Mouse (Mus musculus) liver, embryonic 16.5 days (tissue): ENCODE results near the gene Tpd52l2. TPM values are rescaled to one million over a fixed set of nuclear protein-coding genes. Genes with fewer than 3 reads are reported as not detected.

Experiments
- ATAC-seq: fragments of 200-750 bp; cut with Nextera tagmentation; 2 replicates; pipeline ENCODE4 v1.8.0; 2017; ENCODE audit warnings: low read depth, mild to moderate bottlenecking, moderate number of reproducible peaks, moderate library complexity
- H3K27ac ChIP-seq: fragments of 300-500 bp; sonication (generic); 2 replicates; pipeline ENCODE4 v1.5.1; 2014; ENCODE audit warnings: mild to moderate bottlenecking, low read length
- H3K27me3 ChIP-seq: fragments of 300-500 bp; sonication (generic); 2 replicates; pipeline ENCODE4 v1.6.1; 2014; ENCODE audit warnings: low read depth, low read length, mixed read lengths; ENCODE audit not compliant: control insufficient read depth, insufficient read depth
- H3K36me3 ChIP-seq: fragments of 300-500 bp; sonication (generic); 2 replicates; pipeline ENCODE4 v1.6.1; 2014; ENCODE audit warnings: mild to moderate bottlenecking; ENCODE audit not compliant: control insufficient read depth, insufficient read depth
- H3K4me1 ChIP-seq: fragments of 300-500 bp; sonication (generic); 2 replicates; pipeline ENCODE4 v1.6.1; 2014; ENCODE audit warnings: low read depth, low read length, mixed read lengths; ENCODE audit not compliant: control insufficient read depth
- H3K4me2 ChIP-seq: fragments of 300-500 bp; sonication (generic); 2 replicates; pipeline ENCODE4 v1.6.1; 2014; ENCODE audit warnings: low read depth, low read length, mixed read lengths
- H3K4me3 ChIP-seq: fragments of 300-500 bp; sonication (generic); 2 replicates; pipeline ENCODE4 v1.5.1; 2014; ENCODE audit warnings: low read depth, mild to moderate bottlenecking, low read length
- H3K9ac ChIP-seq: fragments of 300-500 bp; sonication (generic); 2 replicates; pipeline ENCODE4 v1.6.1; 2014; ENCODE audit warnings: low read depth, low read length
- H3K9me3 ChIP-seq: fragments of 300-500 bp; sonication (generic); replicated peaks from 2 replicates; pipeline ENCODE4 v1.6.1; 2016; ENCODE audit warnings: low read length; ENCODE audit not compliant: control insufficient read depth
- WGBS: fragments of 180-500 bp; shearing (Covaris S2); extraction: QIAGEN DNeasy Blood & Tissue Kit; methylation state at CpG from one replicate; pipeline ENCODE4 v1.1.7; 2014; ENCODE audit not compliant: insufficient replicate concordance; 5-methylcytosine and 5-hydroxymethylcytosine counted together
- polyA plus RNA-seq: library from polyadenylated mRNA; unstranded; fragments of >200 nt; fragmentation: Nextera tagmentation; extraction: Ambion mirVana; gene quantifications from 2 replicates; pipeline ENCODE4 v1.2.1, GENCODE M21; 2015

Gene Tpd52l2
- polyA plus RNA-seq, 1 experiment from 2014 or later: 62.7 TPM

DNA sequence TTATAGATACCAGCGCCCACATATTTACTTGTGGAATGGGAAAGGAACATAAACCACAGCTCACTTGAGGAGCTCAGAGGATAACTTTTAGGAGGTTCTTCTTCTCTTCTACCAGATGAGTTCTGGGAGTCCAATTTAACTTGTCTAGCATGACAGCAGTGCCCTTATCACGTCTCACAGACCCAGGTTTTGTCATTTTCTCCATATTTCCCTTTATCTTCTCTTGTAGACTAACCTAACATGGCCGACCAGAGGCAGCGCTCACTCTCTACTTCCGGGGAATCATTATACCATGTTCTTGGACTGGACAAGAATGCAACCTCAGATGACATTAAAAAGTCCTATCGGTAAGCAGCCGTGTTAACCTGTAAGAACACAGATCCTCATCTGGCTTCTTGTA, 49.2 kb downstream of the Tpd52l2 start:
- Histone ChIP-seq H3K27ac (peak overlapping the region; percentile 75), H3K9me3 (no peaks in the 10 kb centered on the region), H3K4me3 (no peak overlapping the region), H3K27me3 (no peaks in the 10 kb centered on the region), H3K4me1 (peaks cover 14% of the 10 kb centered on the region), H3K36me3 (peaks cover 37% of the 10 kb centered on the region), H3K9ac (no peak overlapping the region), H3K4me2 (peak overlapping the region; percentile 14; the same call in 1 of the 2 replicates)
- WGBS: 59% methylated on average over 7 of the region's 7 CpGs
- ATAC-seq: peak; percentile 75

DNA sequence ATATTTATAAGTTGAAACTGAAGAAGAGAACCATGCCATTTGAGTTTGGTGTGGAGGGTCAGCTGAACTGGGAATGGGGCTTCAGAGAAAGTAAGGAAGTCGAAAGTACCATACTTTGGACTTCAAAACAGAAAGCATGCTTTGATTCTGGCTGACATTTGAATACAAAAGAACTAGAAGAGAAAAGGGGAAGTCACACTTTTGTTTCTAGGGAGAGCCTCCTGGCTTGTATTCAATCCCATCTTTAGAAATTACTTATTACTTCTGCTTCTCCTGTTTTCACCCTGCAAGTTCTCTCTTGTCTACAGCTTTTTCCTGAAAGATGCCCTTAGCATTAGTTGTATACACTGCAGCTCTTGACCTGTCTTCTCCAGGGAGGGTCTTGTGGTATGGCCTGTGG, 51.3 kb downstream of the Tpd52l2 start:
- no peak overlapping the region for H3K4me2 ChIP-seq
- no peaks in the 10 kb centered on the region for H3K27me3 ChIP-seq
- no peak overlapping the region for H3K9ac ChIP-seq
- H3K4me1 ChIP-seq: peaks cover 14% of the 10 kb centered on the region
- H3K4me3 ChIP-seq: no peak overlapping the region
- H3K9me3 ChIP-seq: no peaks in the 10 kb centered on the region
- WGBS: 31% methylated on average over 1 of the region's 1 CpGs
- peaks cover 40% of the 10 kb centered on the region for H3K36me3 ChIP-seq
- no peak overlapping the region for H3K27ac ChIP-seq
- no peak for ATAC-seq

DNA sequence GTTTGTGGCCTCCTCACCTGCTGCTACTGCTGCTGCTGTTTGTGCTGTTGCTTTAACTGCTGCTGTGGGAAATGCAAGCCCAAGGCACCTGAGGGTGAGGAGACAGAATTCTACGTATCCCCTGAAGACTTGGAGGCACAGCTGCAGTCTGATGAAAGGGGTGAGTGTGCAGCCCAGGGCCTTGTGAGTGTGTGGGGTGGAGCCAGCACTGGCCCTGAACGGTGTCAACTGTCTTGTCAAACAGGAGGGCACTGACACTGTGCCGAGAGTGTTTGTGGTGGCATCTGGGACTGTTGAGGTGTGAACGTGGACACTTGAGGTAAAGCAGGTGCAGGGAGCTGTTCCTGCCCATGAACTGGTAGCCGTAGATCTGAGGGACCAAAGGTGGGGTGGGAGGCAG, 51.7 kb downstream of the Tpd52l2 start:
- H3K9me3 ChIP-seq: no peaks in the 10 kb centered on the region

DNA sequence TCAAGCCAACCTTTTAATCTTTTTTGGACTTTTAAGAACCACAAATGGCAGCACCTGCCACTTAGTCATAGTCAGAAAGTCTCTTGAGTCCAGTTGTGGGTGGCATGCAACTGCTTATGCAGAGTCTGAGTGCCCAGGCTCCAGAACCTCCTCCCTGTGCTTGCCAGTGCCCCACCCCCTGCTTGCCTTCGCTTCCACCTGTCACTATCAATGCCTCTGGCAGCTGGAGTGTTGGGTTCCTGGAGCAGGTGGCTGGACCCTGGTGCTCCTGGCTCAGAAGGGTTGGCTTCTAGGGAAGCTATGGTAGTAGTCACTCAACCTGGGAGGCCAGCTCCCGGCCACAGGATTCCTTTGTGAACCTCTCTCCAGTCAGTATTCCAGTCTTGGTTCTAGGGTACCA, 53.3 kb downstream of the Tpd52l2 start:
- no peak overlapping the region for H3K9ac ChIP-seq
- H3K27ac ChIP-seq: no peak overlapping the region
- peaks cover 14% of the 10 kb centered on the region for H3K4me1 ChIP-seq
- no peak overlapping the region for H3K4me3 ChIP-seq
- H3K27me3 ChIP-seq: no peaks in the 10 kb centered on the region
- WGBS: 75% methylated on average over 2 of the region's 2 CpGs
- no peaks in the 10 kb centered on the region for H3K9me3 ChIP-seq
- H3K36me3 ChIP-seq: peaks cover 40% of the 10 kb centered on the region
- H3K4me2 ChIP-seq: no peak overlapping the region
- ATAC-seq: no peak

More for the DNA sequence above, 51.7 kb downstream of the Tpd52l2 start:
- no peaks in the 10 kb centered on the region for H3K27me3 ChIP-seq
- H3K9ac ChIP-seq: no peak overlapping the region
- ATAC-seq: no peak
- no peak overlapping the region for H3K4me2 ChIP-seq
- peaks cover 14% of the 10 kb centered on the region for H3K4me1 ChIP-seq
- no peak overlapping the region for H3K27ac ChIP-seq
- H3K36me3 ChIP-seq: peaks cover 40% of the 10 kb centered on the region
- H3K4me3 ChIP-seq: no peak overlapping the region
- 82% methylated on average over 5 of the region's 5 CpGs for WGBS

DNA sequence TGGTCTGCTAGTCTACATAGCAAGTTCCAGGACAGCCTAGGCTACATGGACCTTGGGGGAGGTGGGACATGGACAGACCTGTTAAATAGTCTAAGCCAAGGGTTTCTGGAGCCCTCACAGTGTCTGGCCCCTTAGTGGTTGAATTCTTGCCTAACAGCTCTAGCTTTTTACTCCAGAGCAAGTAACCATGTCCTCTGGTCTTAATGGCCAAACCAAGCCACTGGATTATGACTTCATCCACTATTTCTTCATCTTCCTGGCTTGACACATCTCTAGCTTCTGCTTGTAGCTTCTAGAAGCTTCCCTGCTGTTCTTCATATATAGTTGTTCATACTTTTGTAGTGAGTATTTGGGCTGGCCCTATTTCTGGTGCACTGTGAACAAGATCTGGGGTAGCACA, 56.8 kb downstream of the Tpd52l2 start:
- peaks cover 25% of the 10 kb centered on the region for H3K36me3 ChIP-seq
- peak overlapping the region; percentile 51 for H3K27ac ChIP-seq
- no peaks in the 10 kb centered on the region for H3K27me3 ChIP-seq
- no peak overlapping the region for H3K9ac ChIP-seq
- no peak overlapping the region for H3K4me3 ChIP-seq
- H3K4me1 ChIP-seq: peaks cover 5% of the 10 kb centered on the region
- no peaks in the 10 kb centered on the region for H3K9me3 ChIP-seq
- ATAC-seq: peak; percentile 40; the same call in 1 of the 2 replicates
- no peak overlapping the region for H3K4me2 ChIP-seq

DNA sequence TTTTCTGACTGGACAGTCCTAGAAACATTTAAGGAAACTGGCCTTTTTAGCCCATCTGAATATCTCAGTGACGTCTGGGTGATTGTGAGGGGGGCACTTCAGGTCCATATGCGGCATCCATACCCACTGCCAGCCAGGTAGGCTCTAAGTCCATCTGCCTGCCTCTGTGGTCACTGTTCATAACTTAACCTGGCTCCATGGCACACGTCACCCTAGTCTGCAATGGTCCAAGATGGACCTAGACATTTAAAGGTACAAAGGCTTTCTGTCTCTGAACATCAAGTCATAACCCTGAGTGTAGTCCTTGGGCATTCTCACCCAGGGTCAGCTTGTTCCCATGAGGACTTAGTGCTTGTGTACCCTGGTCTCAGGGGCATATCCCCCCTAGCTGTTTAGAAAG, 70.4 kb downstream of the Tpd52l2 start:
- Histone ChIP-seq H3K9ac (no peak overlapping the region), H3K36me3 (no peaks in the 10 kb centered on the region), H3K27me3 (no peaks in the 10 kb centered on the region), H3K27ac (no peak overlapping the region), H3K4me2 (no peak overlapping the region), H3K4me3 (no peak overlapping the region), H3K4me1 (peaks cover 29% of the 10 kb centered on the region), H3K9me3 (no peaks in the 10 kb centered on the region)
- ATAC-seq: no peak
- 76% methylated on average over 3 of the region's 3 CpGs for WGBS

Other genes starting within 250 kb of the Tpd52l2 start
- 9.4 and 9.8 TPM in 2 replicates for gene Gmeb2, start 209.1 kb upstream of the Tpd52l2 start, polyA plus RNA-seq
- 0.08 and 0.32 TPM in 2 replicates for gene Stmn3, start 182.6 kb upstream of the Tpd52l2 start, polyA plus RNA-seq
- gene Rtel1, start 177.4 kb upstream of the Tpd52l2 start, polyA plus RNA-seq: 19.7 and 21.0 TPM in 2 replicates
- 8.8 and 10.5 TPM in 2 replicates for gene Zgpat, start 132.2 kb upstream of the Tpd52l2 start, polyA plus RNA-seq
- gene Arfrp1, start 131.7 kb upstream of the Tpd52l2 start, polyA plus RNA-seq: 17.1 and 20.7 TPM in 2 replicates
- 4.7 and 6.3 TPM in 2 replicates for gene Lime1, start 117.1 kb upstream of the Tpd52l2 start, polyA plus RNA-seq
- 7.0 and 7.5 TPM in 2 replicates for gene Zbtb46, start 37.7 kb upstream of the Tpd52l2 start, polyA plus RNA-seq
- 0.09 TPM in 1 of 2 replicates, not detected in the other for gene Abhd16b, start 3.9 kb upstream of the Tpd52l2 start, polyA plus RNA-seq
- gene Dnajc5, start 23.3 kb downstream of the Tpd52l2 start, polyA plus RNA-seq: 26.4 and 27.3 TPM in 2 replicates
- 21.0 and 23.6 TPM in 2 replicates for gene Uckl1, start 87.8 kb downstream of the Tpd52l2 start, polyA plus RNA-seq
- gene Prpf6, start 94.7 kb downstream of the Tpd52l2 start, polyA plus RNA-seq: 24.2 and 25.0 TPM in 2 replicates
- gene Zfp512b, start 95.7 kb downstream of the Tpd52l2 start, polyA plus RNA-seq: 6.2 and 7.6 TPM in 2 replicates
- 1.7 and 2.3 TPM in 2 replicates for gene Samd10, start 102.1 kb downstream of the Tpd52l2 start, polyA plus RNA-seq
- gene Gm29797, start 159.9 kb downstream of the Tpd52l2 start, polyA plus RNA-seq: 0.19 TPM in 1 of 2 replicates, not detected in the other
- 6.9 TPM in 2 replicates for gene Sox18, start 174.5 kb downstream of the Tpd52l2 start, polyA plus RNA-seq
- 1.9 TPM in 2 replicates for gene Tcea2, start 183.2 kb downstream of the Tpd52l2 start, polyA plus RNA-seq
- 19.0 and 19.7 TPM in 2 replicates for gene Rgs19, start 196.8 kb downstream of the Tpd52l2 start, polyA plus RNA-seq
- gene Lkaaear1, start 201.3 kb downstream of the Tpd52l2 start, polyA plus RNA-seq: not detected in 2 replicates
- 0.07 and 0.11 TPM in 2 replicates for gene Oprl1, start 217.9 kb downstream of the Tpd52l2 start, polyA plus RNA-seq